In the genomic region with DNA sequence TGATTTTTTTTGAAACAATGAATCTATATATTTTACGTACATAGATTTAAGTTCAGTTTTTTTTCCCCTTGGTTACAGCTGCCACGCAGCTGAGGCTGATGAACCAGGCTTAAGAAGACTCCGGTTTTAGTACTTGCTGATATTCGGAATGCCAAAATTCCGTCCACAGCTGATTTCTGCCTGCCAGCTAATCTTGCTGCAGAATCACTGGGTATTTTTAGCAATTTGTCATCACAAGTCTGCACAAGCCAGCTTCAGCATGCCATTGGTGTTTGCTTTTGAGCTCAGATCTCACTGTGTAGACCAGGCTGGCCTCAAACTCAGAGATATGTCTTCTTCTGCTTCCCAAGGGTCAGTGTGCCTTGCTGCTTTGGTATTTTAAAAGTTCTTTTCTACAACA, we compare ENCODE assay signal across 28 mouse cellular contexts. TPM values are rescaled to one million over a fixed set of nuclear protein-coding genes. Genes with fewer than 3 reads are reported as not detected.
DNase-seq lines count a peak whose midpoint lies in the region; ATAC-seq and TF ChIP-seq lines count a peak whose summit lies in the region.
"Had no signal": no experiment of that assay in that cellular context is flagged by ENCODE, and none has a peak within 500 bp of the region (broad histone marks: within the 10 kb centered on the region; RNA-seq: fewer than 3 reads in every experiment).

No protein-coding gene starts in this region.

- no peaks in the 10 kb centered on the region for H3K27me3 ChIP-seq in forebrain, postnatal 0 days (ENCODE audit: insufficient read depth, low read length)
- no peaks in the 10 kb centered on the region for H3K27me3 ChIP-seq in forebrain, embryonic 14.5 days (replicated peaks; ENCODE audit: control insufficient read depth, insufficient read depth, low read length)
- no peaks in the 10 kb centered on the region for H3K27me3 ChIP-seq in lung, postnatal 0 days (replicated peaks; ENCODE audit: insufficient read depth, low read length)
- H3K27me3 ChIP-seq: heart, embryonic 13.5 days; limb, embryonic 15.5 days; megakaryocyte, embryonic 14.5 days; neural tube, embryonic 12.5 days had no signal

- ATAC-seq in forebrain, postnatal 0 days = peak; percentile 74
- no peak for ATAC-seq in forebrain, embryonic 14.5 days
- no peak for ATAC-seq in lung, postnatal 0 days
- ATAC-seq: CD4-positive, CD25-positive, alpha-beta regulatory T cell, adult 4 months; hindbrain, postnatal 0 days; intestine, embryonic 16.5 days had no signal

- peak; percentile 60 for DNase-seq in forebrain, postnatal 0 days
- DNase-seq in forebrain, embryonic 14.5 days (ENCODE audit: low spot score) = no peak
- peak; percentile 19 to 21 for DNase-seq in layer of hippocampus, adult 8-10 months (ENCODE audit: low spot score in 2 of 2)
- no peak for DNase-seq in layer of hippocampus, adult 9-10 months (ENCODE audit: low spot score)
- DNase-seq in right cerebral cortex, adult 18-20 months = peak; percentile 21
- DNase-seq in right cerebral cortex, postnatal 25 days = no peak
- peak; percentile 5 to 8 for DNase-seq in right cerebral cortex, postnatal 36 days (ENCODE audit: low spot score in 2 of 2)
- DNase-seq in lung, postnatal 0 days (ENCODE audit: low spot score) = no peak
- DNase-seq: adrenal gland, postnatal 25 days; cerebellum, adult 11-12 months; cerebellum, postnatal 10 days; gastrocnemius, postnatal 14 days; heart, adult 18-20 months; heart, postnatal 14 days; kidney, postnatal 25 days; lung, embryonic 14.5 days; lung, postnatal 36 days; midbrain, embryonic 14.5 days; retina, postnatal 1 day; thymus, postnatal 14 days had no signal

- 72% methylated on average over 5 of the region's 5 CpGs for WGBS in forebrain, postnatal 0 days
- WGBS in forebrain, embryonic 14.5 days = 89% methylated on average over 5 of the region's 5 CpGs
- 69% methylated on average over 5 of the region's 5 CpGs for WGBS in lung, postnatal 0 days

- TF ChIP-seq CTCF in forebrain, postnatal 0 days (IDR thresholded peaks at IDR 0.05; ENCODE audit: low read depth) = no peak
- TF ChIP-seq CTCF in lung, postnatal 0 days (IDR thresholded peaks at IDR 0.05) = no peak

- no peak overlapping the region for H3K9ac ChIP-seq in forebrain, postnatal 0 days
- H3K9ac ChIP-seq in forebrain, embryonic 14.5 days (ENCODE audit: low read length) = no peak overlapping the region
- no peak overlapping the region for H3K9ac ChIP-seq in lung, postnatal 0 days (replicated peaks; ENCODE audit: low read depth)
- H3K9ac ChIP-seq: heart, embryonic 13.5 days; limb, embryonic 15.5 days; liver, embryonic 14.5 days; lung, embryonic 14.5 days; neural tube, embryonic 12.5 days had no signal

- H3K36me3 ChIP-seq in forebrain, postnatal 0 days (ENCODE audit: insufficient read depth) = no peaks in the 10 kb centered on the region
- H3K36me3 ChIP-seq in forebrain, embryonic 14.5 days (ENCODE audit: control insufficient read depth, insufficient read depth, low read length) = no peaks in the 10 kb centered on the region
- H3K36me3 ChIP-seq in lung, postnatal 0 days (ENCODE audit: insufficient read depth, low read length) = no peaks in the 10 kb centered on the region
- H3K36me3 ChIP-seq: heart, embryonic 13.5 days; limb, embryonic 15.5 days; neural tube, embryonic 12.5 days had no signal

- H3K9me3 ChIP-seq in forebrain, postnatal 0 days (ENCODE audit: low read length) = no peaks in the 10 kb centered on the region
- H3K9me3 ChIP-seq in forebrain, embryonic 14.5 days (replicated peaks; ENCODE audit: control insufficient read depth, low read length) = no peaks in the 10 kb centered on the region
- no peaks in the 10 kb centered on the region for H3K9me3 ChIP-seq in lung, postnatal 0 days (ENCODE audit: low read length)
- H3K9me3 ChIP-seq: heart, embryonic 13.5 days; limb, embryonic 15.5 days; megakaryocyte, embryonic 14.5 days; neural tube, embryonic 12.5 days had no signal

- H3K27ac ChIP-seq in forebrain, postnatal 0 days (ENCODE audit: low read depth, low read length) = 0 out of 2 replicates have a peak overlapping the region, but pooled peaks have one; percentile 50
- H3K27ac ChIP-seq in forebrain, embryonic 14.5 days (ENCODE audit: low read depth, low read length) = no peak overlapping the region
- no peak overlapping the region for H3K27ac ChIP-seq in lung, postnatal 0 days (ENCODE audit: low read length)
- H3K27ac ChIP-seq: heart, embryonic 13.5 days; hindbrain, postnatal 0 days; limb, embryonic 15.5 days; liver, embryonic 14.5 days; neural tube, embryonic 12.5 days had no signal

- no peak for TF ChIP-seq EP300 in lung, postnatal 0 days (IDR thresholded peaks at IDR 0.05)

- no peaks in the 10 kb centered on the region for H3K4me1 ChIP-seq in forebrain, postnatal 0 days (ENCODE audit: insufficient read depth)
- H3K4me1 ChIP-seq in forebrain, embryonic 14.5 days (ENCODE audit: control insufficient read depth, insufficient read depth, low read length) = no peaks in the 10 kb centered on the region
- no peaks in the 10 kb centered on the region for H3K4me1 ChIP-seq in lung, postnatal 0 days (ENCODE audit: insufficient read depth, low read depth, low read length)
- H3K4me1 ChIP-seq: limb, embryonic 15.5 days; megakaryocyte, embryonic 14.5 days; neural tube, embryonic 12.5 days had no signal

- no peak overlapping the region for H3K4me2 ChIP-seq in forebrain, postnatal 0 days (ENCODE audit: low read depth)
- no peak overlapping the region for H3K4me2 ChIP-seq in forebrain, embryonic 14.5 days (ENCODE audit: low read length)
- no peak overlapping the region for H3K4me2 ChIP-seq in lung, postnatal 0 days (replicated peaks; ENCODE audit: low read depth, low read length)
- H3K4me2 ChIP-seq: heart, embryonic 13.5 days; limb, embryonic 15.5 days; lung, embryonic 14.5 days; neural tube, embryonic 12.5 days had no signal

- H3K4me3 ChIP-seq in forebrain, postnatal 0 days (ENCODE audit: low read depth, low read length) = no peak overlapping the region
- H3K4me3 ChIP-seq in forebrain, embryonic 14.5 days (ENCODE audit: low read depth, low read length) = no peak overlapping the region
- no peak overlapping the region for H3K4me3 ChIP-seq in lung, postnatal 0 days (ENCODE audit: low read depth, low read length)
- H3K4me3 ChIP-seq: heart, embryonic 13.5 days; limb, embryonic 15.5 days; megakaryocyte, embryonic 14.5 days; neural tube, embryonic 12.5 days had no signal

RNA-seq across cellular contexts. Expression of a gene that starts 8.4 kb away (rescaled TPM):
- 0.31 and 0.81 TPM in 2 replicates for total RNA-seq in forebrain, postnatal 0 days (2014; rRNA removed)
- 0.18 and 0.25 TPM in 2 replicates for polyA plus RNA-seq in forebrain, postnatal 0 days (2015; fragmentation: Nextera tagmentation; extraction: Ambion mirVana)
- polyA plus RNA-seq in forebrain, embryonic 14.5 days (2014; fragmentation: Nextera tagmentation; extraction: Ambion mirVana) = 0.38 and 0.48 TPM in 2 replicates
- 1 to 10 TPM; 1.4 to 2.8 (median 2.1) TPM for total RNA-seq in layer of hippocampus, adult 8-10 months (2022)
- polyA plus RNA-seq in lung, postnatal 0 days (2015; fragmentation: Nextera tagmentation; extraction: Ambion mirVana) = 0.68 and 0.99 TPM in 2 replicates

RNA-seq across cellular contexts. Expression of a gene that starts 18.1 kb away (rescaled TPM):
- 0.38 and 0.77 TPM in 2 replicates for total RNA-seq in forebrain, postnatal 0 days (2014; rRNA removed)
- 0.39 and 0.47 TPM in 2 replicates for polyA plus RNA-seq in forebrain, postnatal 0 days (2015; fragmentation: Nextera tagmentation; extraction: Ambion mirVana)
- 0.33 and 0.36 TPM in 2 replicates for polyA plus RNA-seq in forebrain, embryonic 14.5 days (2014; fragmentation: Nextera tagmentation; extraction: Ambion mirVana)
- total RNA-seq in layer of hippocampus, adult 8-10 months (2022) = 1 to 10 TPM in 2 of 4 experiments, under 1 TPM in 1, not detected in 1; 0.12 to 2.0 (median 1.8) TPM
- 0.58 and 0.64 TPM in 2 replicates for polyA plus RNA-seq in lung, postnatal 0 days (2015; fragmentation: Nextera tagmentation; extraction: Ambion mirVana)

RNA-seq across cellular contexts. Expression of a gene that starts 18.4 kb away (rescaled TPM):
- 3.8 and 6.1 TPM in 2 replicates for total RNA-seq in forebrain, postnatal 0 days (2014; rRNA removed)
- polyA plus RNA-seq in forebrain, postnatal 0 days (2015; fragmentation: Nextera tagmentation; extraction: Ambion mirVana) = 4.6 and 5.1 TPM in 2 replicates
- polyA plus RNA-seq in forebrain, embryonic 14.5 days (2014; fragmentation: Nextera tagmentation; extraction: Ambion mirVana) = 4.5 and 5.6 TPM in 2 replicates
- total RNA-seq in layer of hippocampus, adult 8-10 months (2022) = 10 to 100 TPM in 1 of 4 experiments, 1 to 10 TPM in 3; 4.5 to 10.9 (median 6.7) TPM
- polyA plus RNA-seq in lung, postnatal 0 days (2015; fragmentation: Nextera tagmentation; extraction: Ambion mirVana) = 26.3 and 30.9 TPM in 2 replicates

Comparison
In these comparisons a context has a peak if more than half of its experiments do, and no peak if none do; other contexts are left out.
1. DNase-seq: peak in forebrain, postnatal 0 days (single experiment), layer of hippocampus, adult 8-10 months (2 of 2), right cerebral cortex, adult 18-20 months (single experiment) and right cerebral cortex, postnatal 36 days (2 of 2); none in forebrain, embryonic 14.5 days (single experiment), layer of hippocampus, adult 9-10 months (single experiment), right cerebral cortex, postnatal 25 days (single experiment) and lung, postnatal 0 days (single experiment).